Mouse (Mus musculus) intestine, embryonic 14.5 days (tissue): ENCODE measurements around the gene Cdk5rap2. TPM values are rescaled to one million over a fixed set of nuclear protein-coding genes. Genes with fewer than 3 reads are reported as not detected.

Experiments
- ATAC-seq: fragments of 200-750 bp; cut with Nextera tagmentation; replicated peaks from 2 replicates; pipeline ENCODE4 v1.8.0; 2017; ENCODE audit warnings: low read depth, moderate number of reproducible peaks, moderate TSS enrichment, moderate library complexity; ENCODE audit not compliant: low FRiP score, low TSS enrichment
- DNase-seq: peaks from one replicate; pipeline ENCODE4 v3.0.0-alpha.2; 2018; ENCODE audit warnings: low spot score
- H3K27ac ChIP-seq: fragments of 300-500 bp; sonication (generic); 2 replicates; pipeline ENCODE4 v1.5.1; 2014; ENCODE audit warnings: low read depth, mild to moderate bottlenecking, control low read depth
- H3K27me3 ChIP-seq: fragments of 300-500 bp; sonication (generic); replicated peaks from 2 replicates; pipeline ENCODE4 v1.6.1; 2014; ENCODE audit warnings: low read length, control low read depth; ENCODE audit not compliant: control insufficient read depth, insufficient read depth
- H3K36me3 ChIP-seq: fragments of 300-500 bp; sonication (generic); 2 replicates; pipeline ENCODE4 v1.6.1; 2014; ENCODE audit warnings: low read length, control low read depth; ENCODE audit not compliant: control insufficient read depth, insufficient read depth
- H3K4me1 ChIP-seq: fragments of 300-500 bp; sonication (generic); replicated peaks from 2 replicates; pipeline ENCODE4 v1.6.1; 2014; ENCODE audit warnings: low read length, control low read depth, mixed read lengths; ENCODE audit not compliant: control insufficient read depth, insufficient read depth
- H3K4me2 ChIP-seq: fragments of 300-500 bp; sonication (generic); 2 replicates; pipeline ENCODE4 v1.6.1; 2014; ENCODE audit warnings: low read length
- H3K4me3 ChIP-seq: fragments of 300-500 bp; sonication (generic); 2 replicates; pipeline ENCODE4 v1.5.1; 2014; ENCODE audit warnings: low read depth, low read length, control low read depth, mixed read lengths
- H3K9ac ChIP-seq: fragments of 300-500 bp; sonication (generic); 2 replicates; pipeline ENCODE4 v1.6.1; 2014; ENCODE audit warnings: mild to moderate bottlenecking, low read length
- H3K9me3 ChIP-seq: fragments of 300-500 bp; sonication (generic); 2 replicates; pipeline ENCODE4 v1.6.1; 2016; ENCODE audit warnings: low read length, control low read depth; ENCODE audit not compliant: control insufficient read depth
- WGBS: fragments of 180-500 bp; shearing (Covaris S2); extraction: QIAGEN DNeasy Blood & Tissue Kit; methylation state at CpG from one replicate; pipeline ENCODE4 v1.1.7; 2014; 5-methylcytosine and 5-hydroxymethylcytosine counted together
- polyA plus RNA-seq: library from polyadenylated mRNA; unstranded; fragments of >200 nt; fragmentation: Nextera tagmentation; extraction: Ambion mirVana; gene quantifications from 2 replicates; pipeline ENCODE4 v1.2.1, GENCODE M21; 2014

The Cdk5rap2 gene
- polyA plus RNA-seq, 1 experiment from 2014 or later, result 20.0 TPM

- H3K4me1 ChIP-seq, result no peaks in the 10 kb centered on the region
- no peak overlapping the region for H3K27ac ChIP-seq
- DNase-seq (peak; percentile 47), ATAC-seq (no peak)
- H3K9ac ChIP-seq, result no peak overlapping the region
- no peak overlapping the region for H3K4me2 ChIP-seq
- H3K4me3 ChIP-seq, result no peak overlapping the region
- peaks cover 38% of the 10 kb centered on the region for H3K36me3 ChIP-seq
- H3K9me3 ChIP-seq, result no peaks in the 10 kb centered on the region
- WGBS, result 71% methylated on average over 9 of the region's 9 CpGs
- no peaks in the 10 kb centered on the region for H3K27me3 ChIP-seq
Measured at GRCm38 (mm10) chr4:70402109-70402819, 8.0 kb downstream of the Cdk5rap2 start.

DNA sequence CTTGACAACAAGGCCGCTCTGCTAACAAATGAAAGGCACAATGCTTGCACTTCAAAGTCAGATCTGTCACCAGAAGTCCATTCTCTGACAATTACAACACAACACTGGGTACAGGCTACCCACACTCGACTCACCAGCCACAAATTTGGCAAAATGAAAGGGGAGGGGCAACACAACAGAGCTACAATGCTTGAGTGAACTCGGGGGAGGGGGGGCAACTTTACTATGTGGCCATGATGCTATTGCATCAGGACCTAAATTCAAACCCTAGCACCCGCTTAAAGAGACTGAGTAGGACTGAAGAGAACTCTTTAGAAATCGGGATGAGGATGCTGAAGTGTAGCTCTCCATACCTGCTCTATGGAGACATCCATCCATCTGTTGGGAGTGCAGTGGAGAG is 10.8 kb downstream of the Cdk5rap2 start:
- 88% methylated on average over 5 of the region's 5 CpGs for WGBS
- no peaks in the 10 kb centered on the region for H3K4me1 ChIP-seq

DNA sequence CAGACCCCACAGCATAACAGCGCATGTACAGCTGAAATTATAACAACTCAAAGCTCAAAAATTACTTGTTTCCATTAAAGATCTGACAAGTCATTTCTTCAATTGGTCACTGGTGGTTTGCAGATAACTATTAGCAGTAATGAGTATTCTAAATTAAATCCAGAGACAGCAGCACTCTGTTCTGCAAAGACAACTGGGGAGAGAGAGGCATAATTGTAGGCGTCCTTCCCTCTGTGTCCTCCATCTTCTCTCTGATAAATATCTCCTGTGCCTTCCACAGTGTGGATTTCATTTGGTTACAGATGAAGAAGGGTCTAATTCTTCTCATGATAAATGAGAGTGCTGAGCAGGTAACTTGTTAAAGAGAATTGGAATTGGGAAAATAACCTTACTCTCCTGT is 11.2 kb downstream of the Cdk5rap2 start:
- H3K9ac ChIP-seq, result no peak overlapping the region
- H3K27ac ChIP-seq, result no peak overlapping the region
- H3K36me3 ChIP-seq, result peaks cover 38% of the 10 kb centered on the region
- H3K27me3 ChIP-seq, result no peaks in the 10 kb centered on the region
- WGBS, result 86% methylated on average over 2 of the region's 2 CpGs
- DNase-seq, result peak; percentile 2
- no peaks in the 10 kb centered on the region for H3K9me3 ChIP-seq
- no peak for ATAC-seq
- H3K4me3 ChIP-seq, result no peak overlapping the region
- no peak overlapping the region for H3K4me2 ChIP-seq
- no peaks in the 10 kb centered on the region for H3K4me1 ChIP-seq

More for the DNA sequence above, 10.8 kb downstream of the Cdk5rap2 start:
- H3K9me3 ChIP-seq, result no peaks in the 10 kb centered on the region
- no peak overlapping the region for H3K4me2 ChIP-seq
- H3K36me3 ChIP-seq, result peaks cover 38% of the 10 kb centered on the region
- H3K4me3 ChIP-seq, result no peak overlapping the region
- ATAC-seq (no peak), DNase-seq (peak; percentile 24)
- no peaks in the 10 kb centered on the region for H3K27me3 ChIP-seq
- H3K9ac ChIP-seq, result no peak overlapping the region
- H3K27ac ChIP-seq, result no peak overlapping the region

DNA sequence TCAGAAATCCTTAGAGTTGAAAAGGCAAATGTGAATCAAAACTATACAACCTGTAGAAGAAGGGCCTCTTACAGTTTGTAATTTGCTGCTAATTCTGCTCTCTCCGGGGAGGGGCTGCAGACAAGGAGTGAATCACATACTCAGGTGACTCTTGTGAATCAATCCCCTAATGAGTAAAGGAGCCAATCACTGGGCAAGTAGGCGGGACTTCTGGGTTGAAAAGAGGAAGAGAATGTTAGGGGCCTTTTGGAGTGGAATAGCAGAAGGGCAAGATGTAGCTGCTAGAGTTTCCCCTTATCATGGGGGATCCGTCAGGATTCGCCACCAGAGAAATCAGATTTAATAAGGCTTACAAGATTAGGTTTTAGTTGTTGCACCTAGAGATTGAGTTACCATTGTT is 12.2 kb downstream of the Cdk5rap2 start:
- Histone ChIP-seq H3K36me3 (peaks cover 34% of the 10 kb centered on the region), H3K27me3 (no peaks in the 10 kb centered on the region), H3K9me3 (no peaks in the 10 kb centered on the region), H3K4me1 (no peaks in the 10 kb centered on the region), H3K4me3 (no peak overlapping the region), H3K27ac (no peak overlapping the region), H3K4me2 (no peak overlapping the region), H3K9ac (no peak overlapping the region)
- DNase-seq, result no peak
- no peak for ATAC-seq
- 88% methylated on average over 4 of the region's 4 CpGs for WGBS

GRCm38 (mm10) chr4:70396701-70397100 is 13.5 kb downstream of the Cdk5rap2 start:
- DNase-seq (no peak), ATAC-seq (no peak)
- peaks cover 30% of the 10 kb centered on the region for H3K36me3 ChIP-seq
- no peak overlapping the region for H3K9ac ChIP-seq
- no peak overlapping the region for H3K4me3 ChIP-seq
- no peaks in the 10 kb centered on the region for H3K9me3 ChIP-seq
- no peaks in the 10 kb centered on the region for H3K4me1 ChIP-seq
- H3K27ac ChIP-seq, result no peak overlapping the region
- no peaks in the 10 kb centered on the region for H3K27me3 ChIP-seq
- no peak overlapping the region for H3K4me2 ChIP-seq
- 86% methylated on average over 5 of the region's 5 CpGs for WGBS

DNA sequence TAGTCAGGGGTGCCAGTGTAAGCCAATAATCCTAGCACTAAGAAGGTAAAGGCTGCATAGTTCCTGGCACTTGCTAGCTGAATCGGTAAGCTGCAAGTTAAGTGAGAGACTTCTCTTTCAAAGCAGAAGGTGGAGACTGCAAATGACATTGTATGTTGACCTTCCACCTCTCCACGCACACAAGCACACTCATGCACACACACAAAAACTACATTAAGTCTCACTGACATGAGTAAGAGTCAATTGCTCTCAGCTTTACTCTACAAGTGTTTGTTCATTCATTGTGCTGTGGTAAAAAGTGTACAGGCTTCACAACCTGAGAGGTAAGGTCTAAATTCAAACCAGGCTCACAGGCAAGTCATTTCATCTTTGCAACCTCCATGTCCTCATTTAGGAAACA is 15.5 kb downstream of the Cdk5rap2 start:
- H3K4me2 ChIP-seq, result no peak overlapping the region
- no peaks in the 10 kb centered on the region for H3K27me3 ChIP-seq
- H3K9me3 ChIP-seq, result no peaks in the 10 kb centered on the region
- H3K9ac ChIP-seq, result no peak overlapping the region
- no peak overlapping the region for H3K4me3 ChIP-seq
- DNase-seq (no peak), ATAC-seq (no peak)
- peaks cover 11% of the 10 kb centered on the region; the same call in 1 of the 2 replicates for H3K36me3 ChIP-seq
- 94% methylated on average over 2 of the region's 2 CpGs for WGBS
- H3K27ac ChIP-seq, result no peak overlapping the region
- H3K4me1 ChIP-seq, result no peaks in the 10 kb centered on the region; the same call in 1 of the 2 replicates

- 0 out of 2 replicates have a peak, but pooled peaks cover 3% of the 10 kb centered on the region for H3K36me3 ChIP-seq
- ATAC-seq, result no peak
- no peak overlapping the region for H3K4me3 ChIP-seq
- DNase-seq, result no peak
- H3K27ac ChIP-seq, result no peak overlapping the region
- no peak overlapping the region for H3K9ac ChIP-seq
- no peaks in the 10 kb centered on the region; the same call in 1 of the 2 replicates for H3K4me1 ChIP-seq
- WGBS, result 55% methylated on average over 11 of the region's 11 CpGs
- H3K9me3 ChIP-seq, result no peaks in the 10 kb centered on the region
- no peaks in the 10 kb centered on the region for H3K27me3 ChIP-seq
- H3K4me2 ChIP-seq, result no peak overlapping the region
Measured at GRCm38 (mm10) chr4:70391760-70392372, 18.4 kb downstream of the Cdk5rap2 start.

DNA sequence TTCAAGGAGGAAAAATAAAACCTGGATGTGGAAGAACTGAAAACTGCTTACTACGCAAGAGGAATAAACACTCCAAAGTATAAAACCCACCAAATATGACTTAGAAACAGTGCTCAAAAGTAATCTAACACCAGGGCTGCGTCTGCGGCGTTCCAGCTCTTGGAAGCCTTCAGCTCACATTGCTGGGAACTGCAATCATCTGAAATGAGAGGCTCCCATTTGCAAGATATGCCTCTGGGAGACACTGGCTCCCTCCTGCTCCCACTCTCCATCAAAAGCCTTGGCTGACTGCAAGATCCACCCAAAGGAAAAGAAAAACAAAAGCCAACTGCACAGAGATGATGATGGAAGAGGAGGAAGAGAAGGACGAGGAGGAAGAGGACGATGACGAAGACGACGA is 19.2 kb downstream of the Cdk5rap2 start:
- WGBS, result 85% methylated on average over 9 of the region's 9 CpGs
- no peak overlapping the region for H3K4me2 ChIP-seq
- H3K9ac ChIP-seq, result no peak overlapping the region
- ATAC-seq, result no peak
- no peak overlapping the region for H3K27ac ChIP-seq
- H3K9me3 ChIP-seq, result no peaks in the 10 kb centered on the region
- H3K36me3 ChIP-seq, result 0 out of 2 replicates have a peak, but pooled peaks cover 3% of the 10 kb centered on the region
- H3K4me1 ChIP-seq, result no peaks in the 10 kb centered on the region; the same call in 1 of the 2 replicates
- no peak overlapping the region for H3K4me3 ChIP-seq
- no peak for DNase-seq
- H3K27me3 ChIP-seq, result no peaks in the 10 kb centered on the region

DNA sequence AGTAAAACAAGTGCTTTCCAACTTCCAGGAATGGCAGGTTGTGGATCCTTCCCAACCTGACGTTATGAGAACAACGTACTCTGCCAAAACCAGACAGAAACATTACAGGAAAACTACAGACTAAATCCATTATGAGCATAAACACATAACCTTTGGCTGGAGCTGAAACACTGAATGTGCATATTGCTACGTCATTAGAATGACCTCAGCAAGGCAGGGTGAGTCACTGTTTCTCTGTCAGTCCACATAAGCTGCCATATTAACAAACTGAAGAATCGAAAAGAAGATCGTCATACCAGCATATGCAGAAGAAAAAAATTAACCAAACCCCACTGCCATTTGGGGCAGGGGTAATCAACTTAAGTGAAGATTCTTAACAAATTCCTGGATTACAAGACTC is 24.0 kb downstream of the Cdk5rap2 start:
- WGBS, result 77% methylated on average over 5 of the region's 5 CpGs
- no peak overlapping the region for H3K4me2 ChIP-seq
- no peak for DNase-seq
- no peaks in the 10 kb centered on the region for H3K27me3 ChIP-seq
- no peak overlapping the region for H3K27ac ChIP-seq
- no peaks in the 10 kb centered on the region for H3K4me1 ChIP-seq
- no peaks in the 10 kb centered on the region for H3K36me3 ChIP-seq
- H3K9me3 ChIP-seq, result no peaks in the 10 kb centered on the region
- no peak for ATAC-seq
- H3K4me3 ChIP-seq, result no peak overlapping the region
- H3K9ac ChIP-seq, result no peak overlapping the region
